Mouse (Mus musculus): ENCODE results near the gene Mcmbp.

DNA sequence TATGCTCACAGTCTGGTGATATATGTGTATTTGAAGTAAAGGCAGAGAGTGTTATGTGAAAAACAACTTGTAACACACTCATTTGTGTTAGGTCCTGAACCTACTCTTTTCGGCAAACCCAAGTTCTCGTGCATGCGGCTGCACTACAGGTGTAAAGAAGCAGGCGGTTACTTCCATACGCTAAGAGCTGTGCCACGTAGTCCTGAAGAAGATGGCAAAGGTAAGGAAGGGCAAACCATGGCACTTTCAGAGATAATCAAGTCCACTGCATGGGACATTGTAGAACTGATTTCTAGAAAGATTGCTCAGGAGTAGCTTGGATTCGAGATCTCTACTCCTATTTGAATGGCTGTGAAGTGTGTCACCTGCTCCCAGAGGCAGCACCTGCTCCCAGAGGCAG lies 48.1 kb downstream of the Mcmbp start:
- no peak for TF ChIP-seq POLR2A (IDR thresholded peaks at IDR 0.05; ENCODE audit: borderline replicate concordance, low read depth, low read length)
- no peak for TF ChIP-seq CTCF (IDR thresholded peaks at IDR 0.05; ENCODE audit: low read depth, low read length)
